Mouse (Mus musculus) spleen, adult 18-20 months (tissue): Measurements from ENCODE around the gene Gjc3.
"Not testable (repeated sequence)": the region's sequence is repeated elsewhere in the genome, so short reads cannot be mapped to it uniquely, and the experiment has no call there.

Source experiments
- DNase-seq, 2 experiments: peaks; one replicate each; pipeline ENCODE4 v3.0.0; 2022; ENCODE audit warnings: mixed read lengths in 2 of 2

Gjc3 gene

GRCm38 (mm10) chr5:137962945-137963344 is at the start of gene Gjc3:
TSS of gene Gjc3 (minus strand) at chr5:137963098.
- no peak for DNase-seq

DNA sequence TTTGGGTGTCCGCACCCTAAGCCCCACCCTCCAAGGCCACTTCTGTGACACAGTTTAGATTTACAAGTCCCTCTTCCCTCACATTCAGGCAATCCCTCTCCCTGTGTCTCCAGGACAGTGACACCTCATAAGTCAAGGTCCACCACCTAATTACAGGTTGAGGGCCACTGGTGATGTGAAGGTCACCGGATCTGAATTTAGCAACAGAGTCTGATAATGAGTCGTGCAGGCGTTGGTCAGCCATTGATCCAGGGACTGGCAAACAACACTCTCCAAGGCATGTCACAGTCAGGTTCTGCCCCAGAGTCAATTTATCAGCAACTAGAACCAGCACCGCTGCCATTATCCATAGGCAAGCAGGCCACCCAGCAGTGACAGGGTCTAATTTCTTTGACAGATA is 49.5 kb upstream of the Gjc3 start:
- no peak for DNase-seq

DNA sequence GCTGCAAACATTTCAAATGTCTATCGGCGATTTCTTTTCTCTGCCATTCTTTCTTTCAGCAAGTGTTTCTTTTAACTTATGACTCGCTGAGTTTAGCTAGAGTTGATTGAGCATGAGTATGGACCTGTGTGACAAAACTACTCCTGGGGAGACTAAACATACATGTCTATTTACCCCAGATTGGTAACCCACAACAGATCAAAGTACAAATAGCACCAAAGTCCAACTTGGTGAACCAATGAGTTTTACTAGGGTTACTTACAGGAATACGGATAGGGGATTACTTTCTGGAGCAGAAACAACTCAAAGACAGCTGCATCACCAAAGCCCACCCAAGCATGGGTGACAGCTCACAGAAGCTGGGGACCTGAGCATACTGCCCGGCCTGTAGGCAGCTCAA is 46.5 kb upstream of the Gjc3 start:
- no peak for DNase-seq

GRCm38 (mm10) chr5:137986351-137986750 is 23.5 kb upstream of the Gjc3 start:
- DNase-seq = no peak

DNA sequence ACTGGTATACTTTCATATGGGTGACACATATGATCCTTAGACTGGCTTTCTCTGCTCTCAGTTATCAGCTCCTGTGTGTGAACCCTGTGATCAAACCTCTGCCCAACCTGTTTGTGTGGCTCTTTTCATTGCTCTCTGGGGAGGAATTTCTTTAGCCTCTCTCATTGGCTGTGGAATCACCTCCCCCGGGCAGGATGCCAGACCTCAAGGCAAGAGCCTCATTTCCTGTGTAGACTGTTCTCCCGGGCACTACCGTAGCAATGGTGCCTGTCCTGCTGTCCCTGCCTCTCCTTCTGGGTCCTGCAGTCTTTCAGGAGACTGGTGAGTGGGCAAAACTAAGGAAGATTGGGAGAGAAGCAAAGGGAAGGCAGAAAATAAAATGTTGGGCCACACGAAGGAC is 18.4 kb upstream of the Gjc3 start, which contains the start of gene Azgp1:
TSS of gene Azgp1 (plus strand) at position 221 of the 400 bp plus-strand sequence.
- no peak for DNase-seq

DNA sequence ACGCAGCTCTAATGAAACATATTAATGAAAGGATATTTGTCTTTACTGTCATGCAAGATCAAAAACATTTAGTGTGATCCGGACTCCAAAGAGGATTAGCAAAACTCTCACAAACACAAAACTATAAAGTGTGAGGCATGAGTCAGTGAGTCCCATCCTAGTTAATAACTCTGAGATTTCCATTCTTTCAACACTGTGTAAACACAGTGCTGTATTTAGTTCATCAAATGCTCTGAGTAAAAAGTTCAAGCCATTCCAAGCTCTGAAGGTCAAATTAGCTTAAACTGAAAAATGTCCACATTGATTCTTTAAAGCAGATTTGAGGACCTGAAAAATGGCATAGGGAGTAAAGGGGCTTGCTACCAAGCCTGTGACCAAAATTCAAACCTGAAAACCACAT is 16.2 kb upstream of the Gjc3 start:
- DNase-seq = no peak

DNA sequence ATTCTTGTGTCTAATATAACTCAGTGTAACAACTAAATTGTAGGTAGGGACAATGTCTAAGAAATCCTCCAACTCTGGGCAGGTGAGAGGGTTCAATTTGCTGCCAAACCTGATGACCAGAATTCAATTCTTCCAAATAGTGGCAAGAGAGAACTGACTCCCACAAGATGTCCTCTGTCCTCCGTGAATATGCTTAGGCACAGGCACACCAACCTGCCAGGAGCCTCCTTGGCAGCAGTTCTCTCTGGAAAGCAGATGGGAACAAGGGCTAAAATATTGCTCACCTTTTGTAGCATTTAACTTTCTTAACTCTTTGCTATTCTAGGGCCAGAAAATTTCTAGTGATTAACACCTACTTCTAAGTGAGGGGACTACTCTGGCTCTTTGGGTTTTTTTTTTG is 14.4 kb upstream of the Gjc3 start:
- DNase-seq = no peak

DNA sequence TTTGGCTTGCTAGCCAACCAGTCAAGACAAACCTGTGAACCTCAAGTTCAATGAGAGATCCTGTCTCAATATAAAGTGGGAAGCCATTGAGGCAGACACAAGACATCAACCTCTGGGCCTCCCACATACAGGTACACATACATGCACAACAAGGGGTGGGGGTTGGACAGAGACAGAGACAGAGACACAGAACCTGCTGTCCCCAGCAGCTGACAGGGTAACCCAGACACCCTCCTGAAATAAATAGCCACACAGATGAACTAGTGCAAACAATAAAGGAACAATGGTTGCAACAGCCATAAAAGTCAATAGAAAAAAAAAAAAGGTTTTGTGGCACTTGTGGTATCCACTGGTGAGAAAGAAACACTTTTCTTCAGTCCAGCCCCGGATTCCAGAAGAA is 12.5 kb upstream of the Gjc3 start:
- no peak for DNase-seq

DNA sequence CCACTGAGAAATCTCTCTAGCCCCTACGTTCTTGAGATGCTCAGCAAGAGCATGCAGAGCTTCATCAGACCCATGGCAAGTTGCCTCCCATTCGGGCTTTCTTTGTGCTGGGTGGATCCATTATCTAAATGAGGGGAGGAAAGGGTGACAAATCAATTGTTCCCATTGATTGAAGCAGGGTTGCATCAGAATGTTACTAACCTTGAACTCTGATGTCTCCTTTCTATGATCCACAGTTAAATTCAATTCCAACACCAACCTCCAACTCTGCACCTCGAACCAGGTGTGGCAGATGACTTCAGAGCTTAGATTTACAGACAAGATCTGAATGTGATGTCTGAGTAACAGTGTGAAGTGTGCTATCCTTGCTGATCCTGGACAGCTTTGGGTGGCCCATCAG is 11.8 kb upstream of the Gjc3 start:
- no peak for DNase-seq

DNA sequence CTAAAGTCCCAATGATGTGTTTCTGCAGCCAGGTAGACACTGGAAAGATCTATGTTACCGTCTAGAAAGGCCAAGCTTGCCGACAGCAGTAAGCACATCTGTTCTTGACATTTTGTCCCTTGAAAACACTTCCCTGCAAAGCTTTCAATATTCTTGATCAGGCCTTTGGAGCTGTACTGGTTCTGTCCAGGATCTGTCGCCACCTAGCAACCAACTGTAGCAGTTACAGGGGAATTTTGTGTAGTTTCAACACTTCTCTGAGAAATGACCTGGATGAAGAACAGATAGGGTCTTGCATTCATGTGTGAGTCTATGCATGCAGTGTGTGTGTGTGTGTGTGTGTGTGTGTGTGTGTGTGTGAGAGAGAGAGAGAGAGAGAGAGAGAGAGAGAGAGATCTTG is 10.8 kb upstream of the Gjc3 start:
- DNase-seq = no peak

DNA sequence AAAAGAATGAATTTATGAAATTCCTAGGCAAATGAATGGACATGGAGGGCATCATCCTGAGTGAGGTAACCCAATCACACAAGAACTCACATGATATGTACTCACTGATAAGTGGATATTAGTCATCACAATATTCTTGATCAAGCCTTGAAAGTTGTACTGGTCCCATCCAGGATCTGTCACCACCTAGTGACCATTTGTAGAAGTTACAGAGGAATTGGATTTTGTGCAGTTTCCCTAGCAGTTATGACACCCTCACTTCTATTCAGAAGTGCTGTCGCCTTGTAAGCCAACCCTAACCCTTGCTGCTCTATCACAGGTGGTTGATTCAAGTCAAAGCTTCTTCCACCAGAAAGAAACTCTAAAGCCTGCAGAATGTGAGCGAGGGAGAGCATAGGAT is 10.3 kb upstream of the Gjc3 start:
- DNase-seq = no peak

- DNase-seq = no peak
Observed at GRCm38 (mm10) chr5:137966492-137966891, 3.6 kb upstream of the Gjc3 start.

- DNase-seq = no peak
Observed at GRCm38 (mm10) chr5:137956404-137956803, 6.5 kb downstream of the Gjc3 start.

GRCm38 (mm10) chr5:137951218-137951617 is 11.7 kb downstream of the Gjc3 start:
- DNase-seq = peak in 1 of 2 experiments; percentile 9

GRCm38 (mm10) chr5:137947303-137947702 is 15.6 kb downstream of the Gjc3 start:
- no peak for DNase-seq

DNA sequence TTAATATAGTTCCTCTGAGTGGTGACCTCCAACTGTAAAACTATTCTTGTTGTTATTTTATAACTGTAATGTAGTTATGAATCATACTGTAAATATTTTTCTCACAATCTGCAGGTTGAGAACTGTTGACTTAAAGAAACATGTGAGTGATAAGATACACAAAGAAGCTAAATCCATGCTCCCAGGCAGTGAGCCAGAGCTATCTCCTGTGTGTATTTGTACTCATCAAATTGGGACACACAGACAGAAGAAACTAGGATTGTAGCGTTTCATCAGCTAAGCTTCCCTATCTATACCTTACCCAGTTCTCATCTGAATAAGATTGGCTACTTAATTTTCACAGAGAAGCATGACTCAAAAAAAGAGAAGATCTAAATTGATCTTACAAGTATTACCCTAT is 19.8 kb downstream of the Gjc3 start:
- DNase-seq = no peak

- DNase-seq = no peak
Observed at GRCm38 (mm10) chr5:137940948-137941347, 21.9 kb downstream of the Gjc3 start.

DNA sequence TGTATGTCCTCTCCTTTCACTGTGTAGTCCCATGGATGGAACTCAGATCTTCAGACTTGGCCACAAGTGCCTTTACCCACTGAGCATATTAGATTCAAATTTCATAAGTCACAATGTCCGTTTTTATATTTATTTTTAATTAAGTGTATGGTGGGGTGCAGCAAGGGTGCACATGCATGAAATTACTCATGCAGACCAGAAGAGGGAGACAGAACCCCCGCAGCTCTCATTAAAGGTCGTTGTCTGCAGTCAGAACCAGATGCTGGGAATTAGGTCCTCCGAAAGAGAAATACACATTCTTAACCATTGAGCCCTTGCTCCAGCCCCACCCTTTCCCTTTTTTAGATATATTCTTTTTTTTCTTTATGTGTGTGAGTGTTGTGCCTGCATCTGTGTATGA is 25.7 kb downstream of the Gjc3 start:
- DNase-seq = no peak

GRCm38 (mm10) chr5:137936486-137936885 is 26.4 kb downstream of the Gjc3 start:
- no peak for DNase-seq

DNA sequence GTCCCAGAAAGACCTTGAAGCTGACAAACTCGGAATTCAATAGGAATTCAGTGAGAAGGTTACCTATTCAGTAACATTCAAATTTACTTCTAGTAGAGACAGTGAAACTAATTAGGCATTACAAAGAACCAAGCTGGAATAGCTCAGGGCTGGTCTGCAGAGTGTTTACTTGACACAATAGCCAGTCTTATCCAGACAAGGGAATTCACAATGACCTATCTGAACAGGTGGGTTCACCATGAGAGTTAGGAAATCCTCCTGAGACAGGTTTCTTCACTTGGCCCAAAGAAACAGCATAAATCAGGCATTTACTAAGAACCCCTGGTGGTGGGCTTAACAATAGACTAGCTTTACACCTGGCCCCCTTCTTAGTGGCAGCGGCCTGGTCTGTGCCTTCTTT is 29.0 kb downstream of the Gjc3 start:
- DNase-seq = not testable (repeated sequence)

GRCm38 (mm10) chr5:137928439-137928838 is 34.5 kb downstream of the Gjc3 start:
- no peak for DNase-seq

DNA sequence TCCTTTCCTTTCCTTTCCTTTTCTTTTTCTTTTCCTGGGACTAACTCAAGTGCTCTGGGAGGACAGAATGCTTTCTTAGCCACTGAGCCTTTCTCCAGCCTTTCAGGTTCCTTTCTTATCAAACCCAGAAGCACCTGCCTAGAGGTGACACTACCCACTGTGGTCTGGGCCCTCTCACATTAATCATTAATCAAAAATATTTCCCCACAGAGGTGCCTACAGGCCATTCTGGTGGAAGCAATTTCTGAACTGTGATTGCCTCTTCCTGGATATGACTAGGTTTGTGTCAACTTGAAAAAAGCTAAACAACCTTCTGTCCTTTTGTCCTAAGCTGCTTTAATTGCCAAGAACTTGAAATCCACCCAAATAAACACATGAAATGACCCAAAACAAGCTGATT is 40.7 kb downstream of the Gjc3 start:
- DNase-seq = no peak

DNA sequence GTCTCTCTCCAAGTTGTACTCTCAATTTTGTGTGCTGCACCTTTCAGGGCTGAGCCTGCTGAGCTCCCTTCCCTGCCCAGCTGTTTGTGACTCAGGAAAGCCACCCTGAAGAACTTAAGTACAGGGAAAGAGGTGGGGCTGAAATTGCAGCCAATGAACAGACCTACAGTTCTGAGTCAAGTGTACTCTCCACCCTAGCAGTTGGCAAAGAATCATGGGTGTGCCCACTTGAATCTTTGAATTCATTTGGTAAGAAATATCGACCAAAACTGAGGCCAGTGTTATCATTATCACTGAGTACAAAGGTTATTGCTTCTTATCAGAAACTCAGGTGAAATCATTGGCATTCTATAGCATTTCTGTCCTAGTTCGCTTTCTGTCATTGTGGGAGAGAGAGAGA is 41.4 kb downstream of the Gjc3 start, which contains the start of gene Cyp3a13:
TSS of gene Cyp3a13 (minus strand) at position 88 of the 400 bp plus-strand sequence.
- no peak for DNase-seq

DNA sequence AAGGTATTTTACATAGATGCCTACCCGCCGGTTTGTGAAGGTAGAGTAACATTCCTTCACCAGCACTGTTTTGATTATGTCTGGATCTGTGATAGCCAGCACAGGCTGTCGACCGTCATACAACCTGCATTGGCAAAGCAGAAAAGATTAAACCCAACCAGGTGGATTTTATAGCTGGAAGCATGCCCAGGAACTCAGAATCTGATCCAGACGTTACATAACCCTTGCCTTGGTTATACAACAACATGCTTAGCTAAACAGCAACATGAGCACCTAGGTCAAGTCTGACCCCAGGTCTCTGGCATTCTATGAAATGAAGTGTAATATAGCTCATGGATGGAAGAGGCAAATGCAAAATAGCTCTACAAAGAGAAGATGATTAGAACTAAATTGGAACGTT is 47.3 kb downstream of the Gjc3 start:
- no peak for DNase-seq

DNA sequence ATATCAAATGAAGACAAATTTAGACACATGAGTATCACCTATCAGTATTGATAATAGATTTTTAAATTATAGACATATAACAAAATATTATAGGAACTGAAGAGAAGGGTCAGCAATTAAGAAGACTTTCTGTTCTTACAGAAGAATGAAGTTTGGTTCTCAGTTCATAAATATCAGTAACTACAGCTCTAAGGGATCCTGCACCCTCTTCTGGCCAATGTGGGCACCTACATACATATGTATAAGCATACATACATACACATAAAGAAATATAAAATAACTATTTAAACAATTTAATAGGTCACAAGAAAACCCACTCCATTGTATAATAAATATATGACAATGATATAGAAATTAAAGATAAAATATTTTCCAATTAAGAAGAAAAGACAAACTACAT is 48.4 kb downstream of the Gjc3 start:
- no peak for DNase-seq
